Mouse (Mus musculus) bone marrow macrophage, adult 2 months (primary cell): Measurements from ENCODE around the gene Spdye4a.

ENCODE experiments used
- CTCF ChIP-seq: IDR thresholded peaks from 2 replicates; pipeline ENCODE4 v1.5.1; 2012; ENCODE audit warnings: low read depth, mild to moderate bottlenecking, low read length, moderate library complexity
- POLR2A ChIP-seq: IDR thresholded peaks from 2 replicates; pipeline ENCODE4 v1.6.1; 2012; ENCODE audit warnings: mild to moderate bottlenecking, low read depth, low read length, borderline replicate concordance

DNA sequence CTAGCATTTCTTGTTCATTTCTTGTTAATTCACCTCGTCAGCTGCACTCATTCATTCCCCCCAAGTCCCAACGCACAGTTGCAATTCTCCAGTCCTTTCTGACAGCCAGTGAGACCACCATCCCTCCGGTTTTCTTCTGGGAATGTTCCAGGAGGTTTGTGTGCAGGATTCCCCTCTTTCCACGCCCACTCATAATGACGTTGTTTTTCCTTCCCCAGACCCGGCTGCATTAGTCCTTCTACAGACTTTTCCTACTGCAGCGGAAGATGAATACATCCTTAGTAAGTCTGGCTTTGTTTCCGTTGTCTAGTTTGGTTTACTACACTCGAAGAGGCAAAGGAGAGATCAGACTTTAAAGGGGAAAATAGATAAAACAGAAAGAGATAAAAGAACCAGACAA lies 9.3 kb upstream of the Spdye4a start:
- TF ChIP-seq CTCF (no peak), POLR2A (no peak)
